Mouse (Mus musculus) small intestine, adult 2 months (tissue): ENCODE data around the gene Nhlrc3.

ENCODE experiments used
- CTCF ChIP-seq: fragments of 200-500 bp; IDR thresholded peaks from 2 replicates; pipeline ENCODE4 v1.5.1; 2012; ENCODE audit warnings: low read depth, mild to moderate bottlenecking, control low read depth, inconsistent platforms, low read length, moderate library complexity, mixed read lengths; ENCODE audit not compliant: insufficient replicate concordance, insufficient read length; ENCODE audit errors: extremely low read depth
- POLR2A ChIP-seq: fragments of 200-500 bp; IDR thresholded peaks from 2 replicates; pipeline ENCODE4 v1.6.1; 2012; ENCODE audit warnings: low read depth, mild to moderate bottlenecking, control low read depth, inconsistent platforms, low read length, moderate library complexity

DNA sequence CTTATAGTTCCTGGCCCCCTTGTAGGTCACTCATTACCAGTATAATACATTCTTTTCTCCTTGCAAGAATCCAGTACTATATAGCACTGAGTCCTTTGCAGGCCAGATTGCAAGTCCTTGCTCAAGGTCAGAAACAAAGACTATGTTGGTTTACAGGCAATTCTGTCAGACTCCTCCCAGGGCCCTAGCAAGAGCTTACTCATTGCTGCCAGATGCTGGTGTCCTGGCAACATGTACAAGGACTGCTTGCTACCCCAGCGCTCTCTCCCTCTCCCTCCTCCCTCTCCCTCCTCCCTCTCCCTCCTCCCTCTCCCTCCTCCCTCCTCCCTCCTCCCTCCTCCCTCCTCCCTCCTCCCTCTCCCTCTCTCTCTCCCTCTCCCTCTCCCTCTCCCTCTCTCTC lies 56.0 kb downstream of the Nhlrc3 start:
- TF ChIP-seq POLR2A = no peak
- TF ChIP-seq CTCF = no peak
